Mouse (Mus musculus): ENCODE data around the gene Olfr790. TPM values are rescaled to one million over a fixed set of nuclear protein-coding genes. Genes with fewer than 3 reads are reported as not detected.

The Olfr790 gene
- polyA plus RNA-seq (2011; ENCODE audit: insufficient read depth, insufficient read length, low replicate concordance, missing spikeins), result not detected in 2 replicates

- H3K4me3 ChIP-seq (replicated peaks; ENCODE audit: control insufficient read depth, low read depth, low read length), result no peak within 1 kb of the TSS
- no peak within 1 kb of the TSS for H3K27ac ChIP-seq (ENCODE audit: control insufficient read depth, insufficient read depth, low read depth, low read length, poor library complexity)
- H3K4me1 ChIP-seq (ENCODE audit: control insufficient read depth, insufficient read depth, low read length), result no peaks in the 10 kb centered on the region
- TF ChIP-seq POLR2A (IDR thresholded peaks at IDR 0.05; ENCODE audit: borderline replicate concordance, control insufficient read depth, low read depth, low read length) (no peak), CTCF (IDR thresholded peaks at IDR 0.05; ENCODE audit: control insufficient read depth, insufficient read depth, low read length) (no peak)
Observed at GRCm38 (mm10) chr10:129498192-129498591, at the start of gene Olfr790. TSS of gene Olfr790 (plus strand) at chr10:129498492.

GRCm38 (mm10) chr10:129461562-129461961, 36.7 kb upstream of the Olfr790 start, which contains the start of gene Olfr787:
TSS of gene Olfr787 (plus strand) at chr10:129461862.
- 65% methylated on average over 3 of the region's 3 CpGs for WGBS
- no peaks in the 10 kb centered on the region for H3K4me1 ChIP-seq (ENCODE audit: control insufficient read depth, insufficient read depth, low read length)
- no peak within 1 kb of the TSS for H3K27ac ChIP-seq (ENCODE audit: control insufficient read depth, insufficient read depth, low read depth, low read length, poor library complexity)
- TF ChIP-seq POLR2A (IDR thresholded peaks at IDR 0.05; ENCODE audit: borderline replicate concordance, control insufficient read depth, low read depth, low read length) (no peak), CTCF (IDR thresholded peaks at IDR 0.05; ENCODE audit: control insufficient read depth, insufficient read depth, low read length) (no peak)
- H3K4me3 ChIP-seq (replicated peaks; ENCODE audit: control insufficient read depth, low read depth, low read length), result no peak within 1 kb of the TSS

GRCm38 (mm10) chr10:129470698-129471097, 27.6 kb upstream of the Olfr790 start, which contains the start of gene Olfr788:
TSS of gene Olfr788 (plus strand) at chr10:129470998.
- no peak for TF ChIP-seq POLR2A (IDR thresholded peaks at IDR 0.05; ENCODE audit: borderline replicate concordance, control insufficient read depth, low read depth, low read length)
- TF ChIP-seq CTCF (IDR thresholded peaks at IDR 0.05; ENCODE audit: control insufficient read depth, insufficient read depth, low read length), result no peak
- Histone ChIP-seq H3K4me1 (ENCODE audit: control insufficient read depth, insufficient read depth, low read length) (no peaks in the 10 kb centered on the region), H3K27ac (ENCODE audit: control insufficient read depth, insufficient read depth, low read depth, low read length, poor library complexity) (no peak within 1 kb of the TSS), H3K4me3 (replicated peaks; ENCODE audit: control insufficient read depth, low read depth, low read length) (no peak within 1 kb of the TSS)

- TF ChIP-seq POLR2A (IDR thresholded peaks at IDR 0.05; ENCODE audit: borderline replicate concordance, control insufficient read depth, low read depth, low read length) (no peak), CTCF (IDR thresholded peaks at IDR 0.05; ENCODE audit: control insufficient read depth, insufficient read depth, low read length) (no peak)
Observed at GRCm38 (mm10) chr10:129473256-129473655, 25.0 kb upstream of the Olfr790 start.

GRCm38 (mm10) chr10:129473723-129474122, 24.6 kb upstream of the Olfr790 start:
- TF ChIP-seq POLR2A (IDR thresholded peaks at IDR 0.05; ENCODE audit: borderline replicate concordance, control insufficient read depth, low read depth, low read length) (no peak), CTCF (IDR thresholded peaks at IDR 0.05; ENCODE audit: control insufficient read depth, insufficient read depth, low read length) (no peak)
- no peaks in the 10 kb centered on the region for H3K4me1 ChIP-seq (ENCODE audit: control insufficient read depth, insufficient read depth, low read length)
- no peak overlapping the region for H3K4me3 ChIP-seq (replicated peaks; ENCODE audit: control insufficient read depth, low read depth, low read length)
- no peak overlapping the region for H3K27ac ChIP-seq (ENCODE audit: control insufficient read depth, insufficient read depth, low read depth, low read length, poor library complexity)

More at GRCm38 (mm10) chr10:129473256-129473655, 25.0 kb upstream of the Olfr790 start:
- WGBS, result 62% methylated on average over 2 of the region's 2 CpGs
- H3K4me3 ChIP-seq (replicated peaks; ENCODE audit: control insufficient read depth, low read depth, low read length), result no peak overlapping the region
- H3K4me1 ChIP-seq (ENCODE audit: control insufficient read depth, insufficient read depth, low read length), result no peaks in the 10 kb centered on the region
- H3K27ac ChIP-seq (ENCODE audit: control insufficient read depth, insufficient read depth, low read depth, low read length, poor library complexity), result no peak overlapping the region

GRCm38 (mm10) chr10:129484452-129484851, 13.8 kb upstream of the Olfr790 start, which contains the start of gene Olfr789:
TSS of gene Olfr789 (plus strand) at chr10:129484752.
- WGBS, result 57% methylated on average over 2 of the region's 2 CpGs
- TF ChIP-seq CTCF (IDR thresholded peaks at IDR 0.05; ENCODE audit: control insufficient read depth, insufficient read depth, low read length) (no peak), POLR2A (IDR thresholded peaks at IDR 0.05; ENCODE audit: borderline replicate concordance, control insufficient read depth, low read depth, low read length) (no peak)

GRCm38 (mm10) chr10:129490101-129490500, 8.2 kb upstream of the Olfr790 start:
- 81% methylated on average over 2 of the region's 2 CpGs for WGBS
- Histone ChIP-seq H3K27ac (ENCODE audit: control insufficient read depth, insufficient read depth, low read depth, low read length, poor library complexity) (no peak overlapping the region), H3K4me3 (replicated peaks; ENCODE audit: control insufficient read depth, low read depth, low read length) (no peak overlapping the region), H3K4me1 (ENCODE audit: control insufficient read depth, insufficient read depth, low read length) (no peaks in the 10 kb centered on the region)
- no peak for TF ChIP-seq CTCF (IDR thresholded peaks at IDR 0.05; ENCODE audit: control insufficient read depth, insufficient read depth, low read length)
- TF ChIP-seq POLR2A (IDR thresholded peaks at IDR 0.05; ENCODE audit: borderline replicate concordance, control insufficient read depth, low read depth, low read length), result no peak

More at GRCm38 (mm10) chr10:129484452-129484851, 13.8 kb upstream of the Olfr790 start, which contains the start of gene Olfr789:
- no peaks in the 10 kb centered on the region for H3K4me1 ChIP-seq (ENCODE audit: control insufficient read depth, insufficient read depth, low read length)
- no peak within 1 kb of the TSS for H3K4me3 ChIP-seq (replicated peaks; ENCODE audit: control insufficient read depth, low read depth, low read length)
- no peak within 1 kb of the TSS for H3K27ac ChIP-seq (ENCODE audit: control insufficient read depth, insufficient read depth, low read depth, low read length, poor library complexity)

- 69% methylated on average over 3 of the region's 3 CpGs for WGBS
- H3K4me3 ChIP-seq (replicated peaks; ENCODE audit: control insufficient read depth, low read depth, low read length), result no peak within 1 kb of the TSS
- H3K4me1 ChIP-seq (ENCODE audit: control insufficient read depth, insufficient read depth, low read length), result no peaks in the 10 kb centered on the region
- TF ChIP-seq POLR2A (IDR thresholded peaks at IDR 0.05; ENCODE audit: borderline replicate concordance, control insufficient read depth, low read depth, low read length) (no peak), CTCF (IDR thresholded peaks at IDR 0.05; ENCODE audit: control insufficient read depth, insufficient read depth, low read length) (no peak)
- no peak within 1 kb of the TSS for H3K27ac ChIP-seq (ENCODE audit: control insufficient read depth, insufficient read depth, low read depth, low read length, poor library complexity)
Observed at GRCm38 (mm10) chr10:129521492-129521891, 23.2 kb downstream of the Olfr790 start, which contains the start of gene Olfr791. TSS of gene Olfr791 (plus strand) at chr10:129521792.

- Histone ChIP-seq H3K4me1 (ENCODE audit: control insufficient read depth, insufficient read depth, low read length) (no peaks in the 10 kb centered on the region), H3K27ac (ENCODE audit: control insufficient read depth, insufficient read depth, low read depth, low read length, poor library complexity) (no peak within 1 kb of the TSS), H3K4me3 (replicated peaks; ENCODE audit: control insufficient read depth, low read depth, low read length) (no peak within 1 kb of the TSS)
- WGBS, result 80% methylated on average over 1 of the region's 1 CpGs
- TF ChIP-seq POLR2A (IDR thresholded peaks at IDR 0.05; ENCODE audit: borderline replicate concordance, control insufficient read depth, low read depth, low read length) (no peak), CTCF (IDR thresholded peaks at IDR 0.05; ENCODE audit: control insufficient read depth, insufficient read depth, low read length) (no peak)
Observed at GRCm38 (mm10) chr10:129538862-129539261, 40.6 kb downstream of the Olfr790 start, which contains the start of gene Olfr792. TSS of gene Olfr792 (plus strand) at chr10:129539162.

Data from bone marrow, adult 2 months (tissue).